Mouse (Mus musculus) heart, adult 9 months (tissue): ENCODE measurements around the gene Ydjc.
"Not testable (repeated sequence)": the region's sequence is repeated elsewhere in the genome, so short reads cannot be mapped to it uniquely, and the experiment has no call there.

Experiments
- DNase-seq, 2 experiments: peaks; one replicate each; pipeline ENCODE4 v3.0.0; 2022; ENCODE audit warnings: low spot score in 2 of 2

Gene Ydjc

DNA sequence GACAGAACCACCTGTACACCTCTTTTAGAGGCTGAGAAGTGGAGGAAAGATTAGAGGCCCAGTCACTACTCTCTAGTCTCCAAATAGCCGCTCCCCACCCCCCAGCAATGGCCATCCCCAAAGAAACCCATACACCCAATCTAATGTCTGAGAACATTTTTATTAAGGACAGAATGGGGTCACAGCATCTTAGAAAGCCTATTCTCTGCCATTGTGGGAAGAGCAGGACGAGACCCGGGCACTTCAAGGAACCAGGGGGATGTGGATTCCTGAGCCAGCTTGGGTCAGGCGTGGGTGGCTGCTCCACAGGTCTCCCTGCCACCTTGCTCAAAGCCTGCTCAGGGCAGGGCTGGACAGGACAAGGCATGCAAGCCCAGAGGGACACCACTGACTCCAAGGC is 7.5 kb downstream of the Ydjc start:
- no peak for DNase-seq

DNA sequence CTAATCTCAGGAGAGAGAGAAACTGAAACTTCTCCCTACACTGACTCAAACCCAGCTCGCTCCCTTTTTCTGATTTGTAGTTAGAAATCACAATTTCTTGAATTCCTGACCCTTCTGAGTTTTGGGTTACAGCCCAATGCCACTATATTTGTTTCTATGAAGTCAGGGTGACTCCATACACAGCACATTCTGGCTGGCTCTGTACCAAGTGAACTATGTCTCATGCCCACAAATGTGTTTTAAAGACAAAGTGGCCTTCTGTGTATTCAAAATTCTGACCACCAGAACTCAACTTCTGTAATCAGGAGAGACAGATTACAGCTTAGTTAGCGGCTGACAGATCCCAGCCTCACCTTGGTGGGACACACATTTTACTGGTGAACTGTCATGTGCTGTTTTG is 9.9 kb downstream of the Ydjc start:
- no peak for DNase-seq

DNA sequence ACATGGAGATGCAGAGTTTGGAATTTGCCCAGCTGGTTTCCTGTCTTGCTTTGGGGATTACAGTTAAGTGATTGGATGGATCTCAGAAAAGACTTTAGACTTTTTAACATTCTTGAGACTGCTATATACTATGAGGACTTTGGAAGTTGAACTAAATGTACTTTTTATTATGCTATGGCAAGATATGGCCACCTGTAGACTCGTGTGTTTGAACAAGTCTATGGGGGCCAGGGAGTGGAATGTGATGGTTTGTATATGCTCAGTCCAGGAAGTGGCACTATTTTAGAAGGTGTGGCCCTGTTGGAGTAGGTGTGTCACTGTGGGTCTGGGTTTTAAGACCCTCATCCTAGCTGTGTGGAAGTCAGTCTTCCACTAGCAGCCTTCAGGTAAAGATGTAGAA is 21.1 kb downstream of the Ydjc start:
- DNase-seq, result not testable (repeated sequence)

DNA sequence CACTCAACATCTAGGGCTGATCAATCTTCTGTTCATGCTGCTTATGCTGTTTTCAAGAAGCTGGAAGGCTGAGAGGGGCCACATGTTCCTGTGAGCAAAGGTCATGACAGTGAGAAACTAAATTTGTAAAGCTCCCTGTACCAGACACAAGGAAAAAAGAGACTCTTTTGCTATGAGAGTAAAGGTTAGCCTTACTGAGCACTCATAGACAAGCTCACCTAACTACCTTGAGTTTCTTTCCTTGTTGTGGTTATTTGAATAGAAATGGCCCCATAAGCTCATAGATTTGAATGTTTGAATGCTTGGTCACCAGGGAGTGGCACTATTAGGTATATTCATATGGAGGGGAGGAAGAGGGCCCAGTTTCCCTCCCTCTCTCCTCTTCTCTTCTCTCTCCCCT is 22.8 kb downstream of the Ydjc start:
- no peak for DNase-seq

DNA sequence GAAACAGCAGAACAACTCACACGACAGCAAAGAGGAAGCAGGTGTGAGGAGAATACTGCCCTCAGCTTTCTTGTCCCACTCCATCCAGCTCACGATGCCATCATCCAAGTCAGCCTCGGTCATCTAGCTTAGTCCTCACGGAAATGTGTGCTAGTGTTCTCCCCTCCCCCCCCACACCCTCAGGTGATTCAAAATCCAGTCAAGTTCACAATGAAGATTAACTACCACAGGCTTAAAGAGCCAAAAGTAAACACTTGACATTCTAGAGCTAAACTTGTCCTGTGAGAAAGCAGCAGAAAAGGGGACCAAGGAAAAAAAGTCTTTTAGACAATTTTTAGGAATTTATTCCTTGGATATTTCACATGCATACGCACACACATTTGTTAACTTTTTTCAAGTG is 23.6 kb downstream of the Ydjc start:
- no peak for DNase-seq

DNA sequence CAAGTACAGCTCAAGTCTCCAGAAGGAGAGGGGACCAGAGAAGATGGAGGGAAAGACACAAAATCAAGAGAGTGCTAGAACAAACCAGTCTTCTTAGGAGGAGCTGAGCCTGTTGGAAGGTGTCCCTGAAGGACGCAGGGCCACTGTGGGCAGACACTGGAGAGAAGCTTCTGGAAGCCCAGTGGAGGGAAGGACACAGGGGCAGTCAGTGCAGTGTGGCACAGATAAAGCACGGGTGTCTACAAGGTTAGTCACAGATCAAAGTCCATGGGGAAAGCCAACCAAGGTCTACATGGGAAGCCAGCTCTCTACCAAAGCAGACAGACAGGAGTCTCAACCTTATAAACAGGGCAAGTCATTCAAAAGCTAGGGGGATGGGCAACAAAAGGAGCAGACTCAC is 31.3 kb downstream of the Ydjc start:
- no peak for DNase-seq

DNA sequence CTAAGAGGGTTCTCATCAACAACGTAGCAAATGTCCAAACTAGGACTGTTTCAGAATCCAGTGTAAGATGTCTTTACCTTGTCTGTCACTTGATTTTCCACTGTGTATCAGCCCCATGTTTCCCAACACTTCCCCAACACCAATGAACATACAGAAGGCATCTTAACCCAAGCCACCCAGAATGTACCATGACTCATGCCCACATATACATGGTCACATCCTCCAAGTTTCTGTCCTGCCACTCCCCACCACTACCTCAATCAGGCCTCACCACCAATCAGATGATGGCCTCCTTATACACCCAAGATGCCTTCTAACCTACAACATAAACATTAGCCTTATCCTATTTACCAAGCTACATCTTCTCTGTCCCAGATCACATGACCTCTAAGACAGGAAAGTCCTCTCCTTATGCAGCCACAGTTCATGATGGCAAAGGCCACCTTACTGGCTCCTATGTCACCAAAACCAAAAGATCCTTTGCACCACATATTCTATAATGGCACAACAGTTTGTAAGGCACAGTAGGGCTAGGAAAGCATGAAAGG is 33.3 kb downstream of the Ydjc start:
- DNase-seq, result no peak

DNA sequence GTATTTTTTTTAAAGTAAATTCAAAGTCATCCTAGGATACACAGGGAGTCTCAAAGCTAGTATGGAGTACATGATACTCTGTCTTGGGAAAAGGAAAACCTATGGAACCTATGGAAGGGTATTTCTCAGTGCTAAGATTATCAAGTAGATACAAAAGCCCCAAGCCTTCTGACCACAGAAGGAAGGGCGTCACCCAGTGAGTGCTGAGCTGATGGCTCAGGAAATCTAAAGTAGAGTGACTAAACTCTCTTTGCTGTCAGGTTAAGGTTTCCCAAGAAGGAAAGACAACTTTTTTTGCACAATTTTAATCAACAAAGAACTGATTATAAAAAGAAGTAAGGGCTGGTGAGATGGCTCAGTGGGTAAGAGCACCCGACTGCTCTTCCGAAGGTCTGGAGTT is 35.3 kb downstream of the Ydjc start:
- no peak for DNase-seq

DNA sequence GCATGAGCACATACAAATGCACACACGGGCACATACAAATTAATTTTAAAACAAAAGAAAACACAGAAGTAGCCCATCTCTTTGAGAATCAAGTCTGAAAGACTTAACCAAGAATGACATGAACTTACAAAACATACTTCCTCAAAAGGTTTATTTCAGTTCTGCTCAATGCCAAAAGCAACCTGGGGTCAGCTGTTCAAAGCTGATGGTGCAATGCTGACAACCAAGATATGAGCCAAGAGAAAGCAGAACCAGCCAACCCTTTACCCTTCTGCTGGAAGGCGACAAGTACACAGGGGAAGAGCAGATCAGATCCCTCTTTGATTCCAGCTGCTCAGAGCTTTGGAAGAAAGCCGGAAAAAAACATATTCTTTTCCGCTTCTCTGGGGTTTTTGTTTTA is 37.0 kb downstream of the Ydjc start:
- DNase-seq, result peak; percentile 37 to 46

DNA sequence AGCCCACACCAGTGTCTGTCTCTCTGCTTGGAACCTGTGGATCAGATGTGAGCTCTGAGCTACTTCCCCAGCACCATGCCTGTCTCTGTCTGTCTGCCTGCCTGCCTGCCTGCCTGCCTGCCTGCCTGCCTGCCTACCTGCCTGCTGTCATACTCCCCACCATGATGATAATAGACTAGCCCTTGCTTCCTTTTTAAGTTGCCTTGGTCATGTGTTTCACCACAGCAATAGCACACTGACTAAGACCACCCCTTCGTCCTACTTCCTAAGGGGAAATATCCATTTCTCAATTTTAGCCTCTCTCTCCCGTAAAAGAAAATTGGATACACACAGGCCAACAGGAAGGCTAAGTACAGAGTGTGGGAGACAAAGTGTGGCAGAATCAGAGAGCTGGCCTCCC is 37.7 kb downstream of the Ydjc start:
- no peak for DNase-seq

DNA sequence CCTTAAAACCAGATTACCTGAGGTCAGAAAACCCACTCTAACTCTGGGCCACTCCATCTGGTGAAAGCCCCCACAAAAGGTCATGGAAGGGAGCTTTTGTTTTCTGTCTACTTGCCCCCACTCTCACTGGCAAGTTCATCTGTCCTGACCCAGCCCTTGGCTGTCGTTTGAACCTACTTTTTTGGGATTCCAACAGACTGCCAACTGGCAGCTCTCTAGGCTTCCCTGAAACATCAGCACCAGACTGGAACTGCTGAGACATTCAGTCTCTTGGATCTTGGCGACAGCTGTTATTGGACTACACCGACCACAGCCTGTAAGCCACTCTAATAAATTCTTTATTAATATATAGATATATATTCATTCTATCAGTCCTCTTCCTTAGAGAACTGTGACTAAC is 38.6 kb downstream of the Ydjc start:
- DNase-seq, result no peak

DNA sequence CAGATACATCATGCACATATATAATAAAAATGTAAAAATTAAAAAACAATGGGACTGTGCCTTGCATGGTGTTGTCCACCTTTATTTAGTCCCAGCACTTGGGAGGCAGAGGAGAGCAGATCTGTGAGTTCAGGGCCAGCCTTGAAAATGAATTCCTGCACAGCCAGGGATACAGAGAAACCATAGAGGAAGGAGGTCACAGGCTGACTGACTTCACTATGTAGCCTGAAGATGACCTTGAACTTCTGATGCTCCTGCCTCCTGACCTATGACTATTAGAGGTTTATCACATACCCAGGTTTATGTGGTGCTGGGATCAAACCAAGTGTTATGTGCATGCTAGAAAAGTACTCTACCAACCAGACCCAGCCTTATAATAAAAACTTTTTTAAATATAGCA is 41.1 kb downstream of the Ydjc start:
- no peak for DNase-seq

DNA sequence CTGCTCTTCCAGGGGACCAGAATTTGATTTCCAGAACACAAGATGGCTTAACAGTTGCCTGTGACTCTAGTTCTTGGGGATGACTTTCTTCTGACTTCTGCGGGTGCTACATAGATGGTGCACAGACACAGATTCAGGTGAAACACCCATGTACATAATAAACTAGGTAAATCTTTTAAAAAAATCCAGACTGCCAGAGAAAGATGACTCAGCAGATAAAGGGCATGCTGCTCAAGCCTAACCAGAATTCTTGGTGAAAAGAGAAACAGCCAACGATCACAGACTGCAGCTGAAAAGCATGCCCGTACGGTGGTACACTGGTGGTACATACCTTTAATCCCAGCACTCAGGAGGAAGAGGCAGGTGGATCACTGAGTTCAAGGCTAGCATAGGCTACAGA is 49.4 kb downstream of the Ydjc start:
- no peak for DNase-seq

DNA sequence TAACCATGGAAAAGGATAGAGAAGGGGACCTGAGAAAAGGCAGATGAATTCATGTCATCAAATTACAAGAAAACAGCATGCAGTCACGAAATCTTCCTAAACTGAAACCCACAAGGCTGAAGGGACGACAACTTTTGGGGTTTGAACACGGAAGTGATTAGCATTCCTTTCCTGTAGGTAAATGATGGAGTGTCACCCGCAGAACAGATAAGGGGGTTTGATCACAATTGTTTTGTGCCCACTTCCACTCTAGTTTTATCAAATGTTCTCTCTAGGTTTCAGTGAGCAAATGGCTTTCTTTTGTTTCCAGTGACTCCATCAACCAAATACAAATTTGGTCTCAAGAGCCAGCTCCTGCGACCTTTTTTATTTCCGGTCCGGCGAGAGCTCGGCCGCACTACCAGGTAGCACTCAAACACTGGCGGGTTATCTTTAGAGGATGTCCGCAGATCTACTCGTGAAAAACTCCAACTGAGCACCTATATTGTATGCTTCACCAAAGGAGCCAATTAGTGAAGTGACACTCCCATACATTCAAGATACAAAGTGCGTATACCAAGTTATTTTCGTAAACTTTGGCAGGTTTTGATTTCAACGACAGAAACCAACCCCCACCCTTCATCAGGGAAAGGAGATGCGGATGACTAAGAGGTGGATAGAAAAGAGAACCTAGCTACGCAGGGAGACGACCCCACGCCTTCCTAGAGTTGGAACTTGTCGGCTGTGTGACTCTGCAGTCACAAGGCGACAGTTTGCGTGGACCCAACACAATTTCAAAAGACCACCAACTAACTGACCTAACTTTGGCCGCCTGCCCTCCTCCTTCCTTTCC is 55.9 kb downstream of the Ydjc start:
- DNase-seq, result no peak

DNA sequence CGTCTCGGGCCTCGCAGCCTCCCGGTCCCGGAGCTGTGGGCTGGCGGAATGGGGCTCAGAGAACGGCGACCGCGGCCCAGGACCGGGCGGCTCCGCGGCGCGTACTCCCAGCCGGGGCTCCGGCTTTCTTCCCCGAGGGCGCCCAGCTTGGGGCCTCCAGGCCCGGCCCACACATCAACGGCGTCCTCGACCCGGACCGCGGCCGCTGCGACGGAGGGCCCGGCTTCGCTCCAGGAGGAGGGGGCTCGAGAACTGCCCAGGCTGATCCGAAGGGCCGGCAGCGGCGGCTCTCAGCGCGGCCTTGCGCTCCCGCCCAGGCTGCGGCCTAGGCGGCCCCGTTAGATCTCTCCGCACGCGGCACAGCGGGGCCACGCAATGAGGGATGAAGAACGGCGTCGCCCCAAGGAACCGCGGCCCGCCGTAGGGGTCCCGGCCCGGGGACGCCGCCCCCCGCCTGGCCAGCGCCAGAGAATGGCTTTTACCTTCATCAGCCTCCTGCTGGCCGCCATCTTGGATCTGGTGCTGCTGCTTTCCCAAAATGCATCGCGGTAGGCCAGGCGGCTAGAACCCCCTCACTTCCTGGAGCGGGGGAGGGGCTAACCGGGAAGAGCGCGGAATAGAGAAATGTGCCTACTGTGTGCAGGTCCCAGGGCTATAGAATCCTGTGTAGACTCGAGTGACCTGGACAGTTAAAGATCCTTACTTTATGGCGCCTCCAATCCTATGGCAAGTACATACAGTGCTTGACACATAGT is 56.7 kb downstream of the Ydjc start:
- peak; percentile 78 to 80 for DNase-seq

DNA sequence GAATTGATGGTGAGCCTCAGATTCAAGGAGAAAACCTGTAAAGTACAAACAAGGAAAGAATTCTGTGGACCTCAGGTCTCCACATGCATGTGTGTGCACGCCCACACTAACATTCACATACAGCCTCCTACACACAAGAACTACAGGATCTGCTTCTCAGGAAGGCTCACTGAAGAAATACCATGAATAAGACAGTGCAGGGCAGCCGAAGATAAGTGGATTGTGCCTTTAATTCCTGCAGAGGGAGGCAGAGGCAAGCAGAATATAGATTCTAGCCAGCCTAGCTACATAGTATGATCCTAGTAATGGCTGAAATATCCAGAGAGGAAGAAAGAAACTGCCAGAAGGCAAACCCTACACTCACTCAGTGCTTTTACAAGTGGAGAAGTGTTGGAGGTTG is 57.6 kb downstream of the Ydjc start:
- no peak for DNase-seq

DNA sequence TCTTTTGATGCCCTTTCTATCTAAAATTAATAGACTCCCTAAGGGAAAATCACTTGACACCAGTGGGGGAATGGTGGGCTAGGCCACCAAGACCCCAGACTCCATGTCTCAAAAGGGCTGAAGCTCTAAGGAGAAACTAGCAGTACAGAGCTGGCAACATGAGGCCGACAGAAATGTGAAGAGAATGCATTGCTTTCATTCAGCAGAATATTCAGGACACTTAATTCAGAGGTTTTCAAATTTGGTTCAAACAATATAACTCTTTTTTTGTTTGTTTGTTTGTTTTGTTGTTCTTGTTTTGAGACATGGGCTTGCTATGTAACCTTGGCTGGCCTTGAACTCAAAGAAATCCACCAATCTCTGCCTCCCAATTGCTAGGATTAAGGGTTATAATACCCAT is 58.1 kb downstream of the Ydjc start, which contains the start of gene Ube2l3:
TSS of gene Ube2l3 (minus strand) at position 101 of the 400 bp plus-strand sequence.
- no peak for DNase-seq

DNA sequence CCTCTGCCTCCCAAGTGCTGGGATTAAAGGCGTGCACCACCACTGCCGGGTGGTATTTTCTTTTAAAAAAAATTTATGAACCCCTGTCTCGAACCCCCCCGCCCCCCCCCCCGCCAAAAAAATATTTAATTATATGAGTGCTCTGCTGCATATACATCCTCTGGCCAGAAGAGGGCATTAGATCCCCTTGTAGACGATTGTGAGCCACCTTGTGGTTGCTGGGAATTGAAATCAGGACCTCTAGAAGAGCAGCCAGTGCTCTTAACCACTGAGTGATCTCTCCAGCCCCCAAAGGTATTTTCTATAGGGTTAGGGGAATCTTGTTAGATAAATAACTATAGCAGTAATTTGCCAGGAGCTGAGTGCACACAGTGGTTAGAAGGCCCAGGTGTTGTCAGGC is 60.6 kb downstream of the Ydjc start:
- peak in 1 of 2 experiments; percentile 21 for DNase-seq

DNA sequence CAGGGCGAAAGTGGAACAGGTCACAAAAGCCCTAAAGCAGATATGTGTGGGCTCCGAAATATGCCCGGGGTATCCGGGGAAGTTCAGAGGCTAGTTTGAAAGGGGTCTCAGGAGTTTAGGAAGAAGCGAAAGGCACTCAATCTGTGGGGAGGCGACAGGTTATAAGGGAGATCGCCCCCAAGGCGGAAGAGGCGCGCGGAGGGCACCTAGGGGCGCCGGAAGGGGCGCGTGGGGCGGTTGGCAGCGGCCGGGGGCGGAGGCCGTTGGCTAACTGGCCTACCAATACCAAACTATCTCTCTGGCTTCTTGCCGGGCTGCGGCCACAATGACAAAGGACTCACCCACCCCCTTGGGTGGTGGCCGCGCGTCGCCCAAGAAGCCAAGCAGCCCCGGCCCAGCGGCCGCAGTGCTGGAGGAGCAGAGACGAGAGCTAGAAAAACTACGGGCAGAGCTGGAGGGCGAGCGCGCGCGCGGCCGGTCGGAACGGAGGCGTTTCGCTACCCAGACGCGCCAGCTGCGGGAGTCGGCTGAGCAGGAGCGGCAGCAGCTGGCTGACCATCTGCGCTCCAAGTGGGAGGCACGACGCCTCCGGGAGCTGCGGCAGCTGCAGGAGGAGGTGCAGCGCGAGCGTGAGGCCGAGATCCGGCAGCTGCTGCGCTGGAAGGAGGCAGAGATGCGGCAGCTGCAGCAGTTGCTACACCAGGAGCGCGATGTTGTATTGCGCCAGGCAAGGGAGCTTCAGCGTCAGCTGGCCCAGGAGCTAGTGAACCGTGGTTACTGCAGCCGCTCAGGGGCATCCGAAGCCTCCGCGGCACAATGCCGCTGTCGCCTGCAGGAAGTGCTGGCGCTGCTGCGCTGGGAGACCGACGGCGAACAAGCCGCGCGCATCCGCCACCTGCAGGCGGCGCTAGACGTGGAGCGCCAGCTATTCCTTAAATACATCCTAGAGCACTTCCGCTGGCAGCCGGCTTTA is 64.3 kb downstream of the Ydjc start, which contains the start of gene Rimbp3:
TSS of gene Rimbp3 (plus strand) at position 215 of the 973 bp plus-strand sequence.
- peak; percentile 64 to 81 for DNase-seq

DNA sequence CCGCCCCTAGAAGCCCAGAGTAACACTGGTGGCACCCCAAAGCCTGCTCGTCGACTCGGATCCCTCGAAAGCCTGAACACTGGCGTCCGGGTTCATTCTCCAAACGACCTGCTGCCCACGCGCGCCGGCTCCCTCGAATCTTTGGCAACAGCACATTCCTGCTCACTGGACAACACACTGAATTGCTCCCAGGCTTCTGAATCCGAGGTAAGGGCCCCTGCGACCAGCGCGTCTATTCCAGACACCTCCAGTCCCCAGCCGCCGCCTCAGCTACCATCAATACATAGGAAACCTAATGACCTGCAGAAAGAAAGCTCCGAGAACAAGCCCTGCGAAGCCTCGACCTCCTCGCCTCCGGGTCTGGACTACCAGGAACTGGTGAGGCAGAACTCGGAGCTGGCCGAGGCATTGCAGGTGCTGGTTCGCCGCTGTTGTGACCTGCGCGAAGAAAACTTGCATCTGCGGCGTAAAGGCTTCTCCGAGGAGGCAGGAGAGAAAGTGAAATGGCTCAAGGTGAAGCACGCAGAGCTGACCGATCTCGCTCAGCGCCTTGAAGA is 65.1 kb downstream of the Ydjc start:
- DNase-seq, result peak in 1 of 2 experiments; percentile 6
